Mouse (Mus musculus) liver, adult 2 months (tissue): Measurements from ENCODE around the gene Plekha4.

Source experiments
- CTCF ChIP-seq: fragments of 200-500 bp; IDR thresholded peaks from 2 replicates; pipeline ENCODE4 v1.5.1; 2011; ENCODE audit warnings: low read depth, low read length, control low read depth
- POLR2A ChIP-seq: fragments of 200-500 bp; IDR thresholded peaks from 2 replicates; pipeline ENCODE4 v1.6.1; 2011; ENCODE audit warnings: low read length, control low read depth; ENCODE audit not compliant: insufficient read depth; ENCODE audit errors: extremely low read depth

GRCm38 (mm10) chr7:45567112-45567779 lies 41.1 kb downstream of the Plekha4 start:
- TF ChIP-seq POLR2A: no peak
- no peak for TF ChIP-seq CTCF
